Mouse (Mus musculus): ENCODE measurements around the gene Madcam1.

DNA sequence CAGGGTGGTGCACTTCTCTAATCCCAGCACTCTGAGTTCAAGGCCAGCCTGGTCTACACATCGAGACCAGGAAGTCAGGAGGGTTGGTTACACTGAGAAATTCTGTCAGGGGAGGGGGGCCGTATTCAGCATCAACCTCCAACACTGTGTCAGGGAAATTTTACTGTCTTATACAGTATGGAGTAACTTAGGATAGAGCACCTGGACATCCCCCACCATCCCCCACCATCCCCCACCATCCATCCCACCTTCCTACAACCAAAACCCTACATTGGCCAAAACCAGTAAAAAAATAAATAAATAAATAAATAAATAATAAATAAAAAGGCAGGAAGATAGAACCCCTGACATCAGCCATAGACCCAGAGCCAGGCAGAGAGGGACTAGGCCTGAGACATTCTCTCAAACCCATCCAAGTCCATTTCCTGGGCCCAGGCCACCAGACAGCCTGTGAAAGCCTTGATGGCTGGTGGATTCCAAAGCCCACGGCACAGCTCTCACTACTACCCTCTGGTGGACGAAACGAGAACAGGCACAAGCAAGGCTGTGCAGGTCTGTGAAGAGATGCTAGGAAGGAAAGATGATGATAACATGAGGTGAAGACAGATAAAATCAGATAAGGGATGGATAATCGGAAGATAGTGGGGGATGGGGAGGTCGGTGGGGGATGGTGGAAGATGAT lies 15.1 kb upstream of the Madcam1 start:
- TF ChIP-seq POLR2A (IDR thresholded peaks at IDR 0.05; ENCODE audit: extremely low read depth, insufficient read depth, low read length) (no peak), CTCF (IDR thresholded peaks at IDR 0.05; ENCODE audit: extremely low read depth, insufficient read depth, low read length) (peak; percentile 94)
